Mouse (Mus musculus) activated CD4-positive, CD25-positive, alpha-beta regulatory T cell, adult 4 months (primary cell): Measurements from ENCODE around the gene Dhodh. TPM values are rescaled to one million over a fixed set of nuclear protein-coding genes. Genes with fewer than 3 reads are reported as not detected.

Experiments
- ATAC-seq: one replicate; pipeline ENCODE4 v1.8.0; 2017
- polyA plus RNA-seq, 2 experiments: library from polyadenylated mRNA; unstranded; fragments of 100-300 nt; shearing (Covaris generic); gene quantifications; one replicate each; pipeline ENCODE4 v1.2.1; 2017

Gene Dhodh
- 10 to 100 TPM; 29.0 to 32.3 TPM for polyA plus RNA-seq

- peak; percentile 97 for ATAC-seq
These were observed at the start of gene Dhodh for GRCm38 (mm10) chr8:109608271-109609152. TSS of gene Dhodh (minus strand) at chr8:109608673.

DNA sequence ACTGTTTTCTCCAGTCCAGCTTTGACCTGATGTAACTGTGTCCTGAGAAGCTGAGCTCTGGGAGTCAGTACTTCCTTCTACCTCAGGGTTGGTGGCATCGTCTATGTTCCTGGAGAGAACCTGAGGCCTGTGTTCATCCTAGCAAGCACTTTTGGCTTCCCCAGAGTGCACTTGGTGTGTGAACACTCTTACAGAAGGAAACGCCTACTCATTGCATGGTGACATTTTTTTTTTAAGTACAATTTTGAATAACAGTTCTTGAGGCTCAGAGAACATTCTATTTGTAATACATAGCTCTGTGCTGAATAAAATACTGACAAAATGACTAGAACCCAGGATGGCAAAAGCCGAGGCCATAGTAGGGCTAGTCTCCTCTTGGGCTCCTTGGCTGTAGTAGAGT is 48.4 kb upstream of the Dhodh start:
- ATAC-seq = no peak

GRCm38 (mm10) chr8:109650801-109651200 is 42.3 kb upstream of the Dhodh start:
- no peak for ATAC-seq

DNA sequence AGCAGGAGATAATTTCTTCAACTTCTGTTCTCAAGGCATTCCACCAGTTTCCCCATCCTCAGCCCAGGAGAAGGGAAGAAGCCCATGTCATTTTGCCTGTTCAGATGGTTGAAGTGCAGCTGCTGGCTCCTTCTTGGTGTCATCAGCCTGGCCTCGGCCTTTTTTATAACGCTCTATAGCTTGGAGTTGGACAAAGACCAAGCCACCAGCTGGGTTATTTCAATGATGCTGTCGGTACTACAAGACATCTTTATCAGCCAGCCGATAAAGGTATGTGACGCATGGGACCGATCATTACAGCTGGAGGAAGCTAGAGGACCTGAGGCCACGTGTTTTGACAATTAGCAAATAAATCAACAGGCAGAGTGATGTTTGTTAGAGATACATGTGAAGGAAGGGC is 40.0 kb upstream of the Dhodh start:
- no peak for ATAC-seq

GRCm38 (mm10) chr8:109647331-109647730 is 38.9 kb upstream of the Dhodh start:
- ATAC-seq = no peak

- no peak for ATAC-seq
These were observed 32.8 kb upstream of the Dhodh start for GRCm38 (mm10) chr8:109641236-109641635.

GRCm38 (mm10) chr8:109640410-109640809 is 31.9 kb upstream of the Dhodh start:
- ATAC-seq = no peak

DNA sequence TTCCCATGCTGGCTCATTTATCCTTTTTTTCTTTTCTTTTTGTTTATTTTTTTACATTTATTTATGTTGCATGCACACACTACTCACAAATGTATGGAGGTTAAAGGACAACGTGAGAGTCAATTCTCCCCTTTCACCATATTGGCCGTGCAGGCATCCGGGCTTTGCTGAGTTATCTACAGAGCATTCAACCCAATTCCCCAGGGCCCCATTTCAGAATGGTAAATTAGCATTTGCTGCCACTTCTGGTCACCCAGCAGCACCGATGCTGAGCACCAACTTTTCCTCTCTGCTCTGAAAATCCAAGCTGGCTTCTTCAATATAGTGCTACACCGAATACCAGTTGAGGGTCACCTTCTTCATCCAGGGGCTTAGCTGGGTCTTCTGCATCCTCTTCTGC is 30.4 kb upstream of the Dhodh start:
- ATAC-seq = no peak

GRCm38 (mm10) chr8:109635146-109635545 is 26.7 kb upstream of the Dhodh start:
- no peak for ATAC-seq

DNA sequence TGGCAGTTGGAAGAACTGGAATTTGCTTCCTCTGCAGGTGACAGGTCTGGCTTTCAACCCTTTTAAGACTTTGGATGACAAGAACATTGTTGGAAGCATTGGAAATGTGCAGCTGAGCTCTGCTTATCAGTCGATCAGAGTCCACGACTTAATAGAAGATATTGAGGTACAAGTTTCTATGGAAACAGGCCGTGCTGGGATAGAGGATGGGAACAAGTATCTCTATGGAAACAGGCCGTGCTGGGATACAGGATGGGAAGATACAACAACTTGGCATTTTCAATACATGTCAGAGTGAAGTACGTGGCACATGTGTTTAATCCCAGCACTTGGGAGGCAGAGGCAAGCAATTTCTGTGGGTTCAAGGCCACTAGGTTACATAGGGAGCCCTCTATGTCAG is 24.0 kb upstream of the Dhodh start:
- no peak for ATAC-seq

DNA sequence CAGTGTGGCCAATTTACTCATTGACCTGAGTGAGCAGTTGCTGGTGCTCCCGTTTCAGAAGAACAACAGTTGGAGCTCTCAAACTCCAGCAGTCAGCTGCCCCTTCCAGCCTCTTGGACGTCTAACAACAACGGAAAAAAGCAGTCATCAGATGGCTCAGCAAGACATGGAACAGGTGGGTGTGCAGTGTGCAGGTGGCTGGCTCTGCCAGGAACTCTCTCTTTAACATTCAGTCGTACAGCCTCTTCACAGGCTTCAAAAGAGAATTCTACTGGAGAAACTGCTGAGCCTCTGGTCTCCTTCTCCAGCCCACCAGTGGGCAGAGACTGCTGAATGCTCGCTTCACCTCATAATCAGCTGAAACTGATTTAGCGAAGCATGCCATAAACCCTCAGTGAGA is 20.2 kb upstream of the Dhodh start:
- no peak for ATAC-seq

- ATAC-seq = no peak
These were observed 7.1 kb upstream of the Dhodh start for GRCm38 (mm10) chr8:109615569-109615968.

DNA sequence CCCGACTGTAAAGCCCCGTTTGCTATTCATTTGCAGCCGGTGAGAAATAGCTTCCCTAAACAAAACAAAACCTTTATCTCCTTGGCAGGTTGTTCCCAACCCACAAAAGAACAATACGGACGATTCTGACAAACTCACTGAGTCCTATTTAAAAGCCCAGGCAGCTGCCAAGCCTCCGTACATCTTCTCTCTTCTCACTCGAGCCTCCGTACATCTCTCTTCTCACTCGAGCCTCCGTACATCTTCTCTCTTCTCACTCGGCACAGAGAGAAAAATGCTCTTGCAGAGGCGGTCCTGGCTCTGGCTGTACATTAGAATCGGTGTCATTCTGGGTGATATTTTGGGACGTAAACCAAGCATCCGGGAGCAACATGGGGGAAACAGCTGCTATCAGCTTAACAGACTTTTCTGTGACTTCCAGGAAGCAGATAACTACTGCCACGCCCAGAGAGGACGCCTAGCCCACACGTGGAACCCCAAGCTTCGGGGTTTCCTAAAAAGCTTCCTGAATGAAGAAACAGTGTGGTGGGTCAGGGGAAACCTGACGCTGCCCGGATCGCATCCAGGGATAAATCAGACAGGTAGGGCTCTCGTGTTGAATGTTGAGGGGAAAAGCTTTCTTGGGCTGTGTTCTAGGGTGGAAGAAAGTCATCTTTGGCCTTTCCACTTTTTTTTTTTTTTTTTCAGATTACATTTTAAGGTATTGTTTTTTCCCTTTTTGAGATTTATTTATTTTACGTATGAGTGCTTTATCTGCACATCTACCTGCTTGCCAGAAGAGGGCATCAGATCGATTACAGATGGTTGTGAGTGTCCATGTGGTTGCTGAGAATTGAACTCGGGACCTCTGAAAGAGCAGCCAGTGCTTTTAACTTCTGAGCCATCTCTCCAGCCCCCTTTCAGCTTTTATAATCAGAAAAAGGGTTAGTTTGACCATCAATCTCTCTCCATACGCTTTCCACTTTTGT is 6.1 kb upstream of the Dhodh start, which contains the start of gene Pkd1l3:
TSS of gene Pkd1l3 (plus strand) at position 275 of the 968 bp plus-strand sequence.
- ATAC-seq = peak; percentile 77

DNA sequence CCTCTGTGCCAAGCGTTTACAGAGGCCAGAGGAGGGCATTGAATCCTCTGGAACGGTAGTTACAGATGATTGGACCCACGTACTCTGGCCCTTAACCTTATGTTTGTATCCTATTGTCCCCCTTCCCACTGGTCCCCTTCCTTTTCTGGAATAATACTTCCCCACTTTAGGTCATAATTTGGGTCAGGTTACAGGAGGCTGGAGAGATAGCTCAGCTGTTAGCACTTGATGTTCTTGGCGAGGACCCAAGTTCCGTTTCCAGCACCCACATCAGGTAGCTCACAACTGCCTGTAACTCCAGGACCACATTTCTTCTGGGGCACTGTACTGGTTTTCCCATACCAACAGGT is 655 bp upstream of the Dhodh start:
- ATAC-seq = no peak

GRCm38 (mm10) chr8:109607650-109608049 is 823 bp downstream of the Dhodh start:
- ATAC-seq = no peak

DNA sequence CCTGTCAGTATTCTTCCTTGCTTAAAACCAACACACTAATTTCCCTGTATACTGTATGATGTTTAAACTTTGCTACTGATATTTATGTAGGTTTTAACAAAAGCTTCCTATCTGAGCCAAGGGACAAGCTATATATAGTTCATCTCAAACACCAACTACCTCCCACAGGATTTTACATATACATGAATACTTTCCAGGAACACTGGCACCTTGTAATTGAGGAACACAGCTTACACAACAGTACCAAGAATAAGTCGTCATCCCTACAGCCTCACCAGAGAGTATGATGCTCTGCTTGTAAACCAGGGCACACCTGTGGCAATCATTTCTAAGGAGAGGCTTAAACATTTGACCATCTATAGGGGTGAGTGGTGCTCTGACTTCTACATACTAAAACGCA is 1.7 kb downstream of the Dhodh start:
- no peak for ATAC-seq

DNA sequence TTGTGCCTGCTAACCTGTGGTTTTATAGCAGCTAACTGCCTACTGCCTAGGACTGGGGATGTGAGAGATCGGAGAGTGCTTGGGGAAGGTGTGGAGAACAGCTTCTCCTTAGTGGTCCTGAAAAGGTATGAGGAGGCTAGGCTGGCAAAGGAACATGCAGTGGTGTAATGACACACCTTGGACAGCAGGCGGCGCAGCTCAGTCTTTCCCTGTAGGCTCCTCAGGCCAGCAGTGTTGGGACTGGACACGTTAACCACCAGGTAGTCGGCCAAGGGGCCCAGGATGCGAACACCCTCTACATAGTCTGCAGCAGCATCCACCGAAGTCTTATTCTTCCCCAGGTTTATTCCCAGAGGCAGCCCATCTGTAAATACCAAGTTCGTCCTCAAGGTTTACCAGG is 12.6 kb downstream of the Dhodh start:
- peak; percentile 54 for ATAC-seq

- ATAC-seq = no peak
These were observed 15.2 kb downstream of the Dhodh start for GRCm38 (mm10) chr8:109593117-109593788.

- ATAC-seq = no peak
These were observed 16.3 kb downstream of the Dhodh start for GRCm38 (mm10) chr8:109592164-109592563.

- no peak for ATAC-seq
These were observed 17.1 kb downstream of the Dhodh start for GRCm38 (mm10) chr8:109591367-109591766.

- ATAC-seq = no peak
These were observed 17.6 kb downstream of the Dhodh start for GRCm38 (mm10) chr8:109590901-109591300.

DNA sequence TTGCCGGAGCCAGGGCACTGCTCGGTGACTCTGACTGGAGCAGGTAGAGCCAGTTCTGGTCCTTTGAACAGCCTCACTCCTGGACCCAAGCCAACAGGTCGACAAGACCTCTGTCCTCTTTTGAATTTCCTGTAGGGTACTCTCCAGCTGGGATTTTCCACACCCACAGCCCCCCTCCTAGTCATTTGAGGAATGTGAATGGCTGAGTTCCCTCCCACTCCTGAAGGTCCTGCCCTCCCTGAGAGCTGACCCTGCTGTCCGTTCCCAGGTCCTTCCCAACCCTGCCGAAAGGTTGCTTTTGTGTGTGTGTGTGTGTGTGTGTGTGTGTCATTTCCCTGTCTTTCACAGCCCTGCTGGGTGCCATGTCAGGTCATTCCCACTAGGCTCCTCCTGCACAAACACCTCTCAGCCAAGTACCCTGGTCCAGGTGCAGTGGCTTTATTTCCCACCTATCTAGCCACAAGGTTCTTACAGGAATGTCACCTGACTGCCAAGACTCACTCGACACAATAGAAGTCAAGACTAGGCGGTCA is 21.4 kb downstream of the Dhodh start:
- no peak for ATAC-seq

GRCm38 (mm10) chr8:109585652-109586051 is 22.8 kb downstream of the Dhodh start:
- ATAC-seq = no peak
